Mouse (Mus musculus): ENCODE results near the gene Galnt13.

GRCm38 (mm10) chr2:54558357-54559153 lies 122.4 kb downstream of the Galnt13 start:
- TF ChIP-seq CTCF (IDR thresholded peaks at IDR 0.05; ENCODE audit: extremely low read depth, insufficient read length, insufficient replicate concordance, low read depth, low read length), result no peak
- no peak for TF ChIP-seq POLR2A (IDR thresholded peaks at IDR 0.05; ENCODE audit: low read depth, low read length)
